Mouse (Mus musculus): ENCODE measurements around the gene Ankrd2. TPM values are rescaled to one million over a fixed set of nuclear protein-coding genes. Genes with fewer than 3 reads are reported as not detected.

The Ankrd2 gene
- polyA plus RNA-seq, 1 experiment: not detected

GRCm38 (mm10) chr19:42089748-42090595, 54.2 kb downstream of the Ankrd2 start, which contains the start of gene Pi4k2a:
Gene Pi4k2a (plus strand): TSS chr19:42090470.
- TF ChIP-seq GATA1 (IDR thresholded peaks at IDR 0.05; ENCODE audit: low read length) (0 out of 2 replicates have a peak, but pooled peaks have one; percentile 9), TAL1 (IDR thresholded peaks at IDR 0.05; ENCODE audit: low read length) (no peak)
- H3K4me3 ChIP-seq (replicated peaks): peak within 1 kb of the TSS; percentile 95
- H3K4me1 ChIP-seq (ENCODE audit: control insufficient read depth): peaks cover 44% of the 10 kb centered on the region
- peaks cover 13% of the 10 kb centered on the region for H3K36me3 ChIP-seq (ENCODE audit: control insufficient read depth)
- H3K9me3 ChIP-seq (ENCODE audit: control insufficient read depth, low read length): peaks cover 2% of the 10 kb centered on the region; the same call in 1 of the 2 replicates
- no peaks in the 10 kb centered on the region for H3K27me3 ChIP-seq (ENCODE audit: control insufficient read depth)

GRCm38 (mm10) chr19:42090637-42091141, 54.9 kb downstream of the Ankrd2 start:
- no peaks in the 10 kb centered on the region for H3K27me3 ChIP-seq (ENCODE audit: control insufficient read depth)
- H3K9me3 ChIP-seq (ENCODE audit: control insufficient read depth, low read length): peaks cover 2% of the 10 kb centered on the region; the same call in 1 of the 2 replicates
- peak overlapping the region; percentile 95 for H3K4me3 ChIP-seq (replicated peaks)
- H3K36me3 ChIP-seq (ENCODE audit: control insufficient read depth): peaks cover 15% of the 10 kb centered on the region
- TF ChIP-seq GATA1 (IDR thresholded peaks at IDR 0.05; ENCODE audit: low read length) (no peak), TAL1 (IDR thresholded peaks at IDR 0.05; ENCODE audit: low read length) (no peak)
- H3K4me1 ChIP-seq (ENCODE audit: control insufficient read depth): peaks cover 40% of the 10 kb centered on the region

Other genes starting within 250 kb of the Ankrd2 start
- 0.49 and 0.65 TPM in 2 replicates for gene Arhgap19, start 234.0 kb upstream of the Ankrd2 start, polyA plus RNA-seq (2012)
- gene Frat1, start 206.0 kb upstream of the Ankrd2 start, polyA plus RNA-seq (2012): 2.3 and 2.8 TPM in 2 replicates
- 8.4 and 10.4 TPM in 2 replicates for gene Frat2, start 187.9 kb upstream of the Ankrd2 start, polyA plus RNA-seq (2012)
- gene Rrp12, start 139.8 kb upstream of the Ankrd2 start, polyA plus RNA-seq (2012): 1.1 TPM in 2 replicates
- gene Pgam1, start 124.1 kb upstream of the Ankrd2 start, polyA plus RNA-seq (2012): 6.9 and 7.3 TPM in 2 replicates
- gene Exosc1, start 102.6 kb upstream of the Ankrd2 start, polyA plus RNA-seq (2012): 0.70 and 0.94 TPM in 2 replicates
- 3.1 and 3.2 TPM in 2 replicates for gene Zdhhc16, start 102.5 kb upstream of the Ankrd2 start, polyA plus RNA-seq (2012)
- gene Mms19, start 54.8 kb upstream of the Ankrd2 start, polyA plus RNA-seq (2012): 0.54 and 0.65 TPM in 2 replicates
- gene Ubtd1, start 54.2 kb upstream of the Ankrd2 start, polyA plus RNA-seq (2012): 0.10 and 0.30 TPM in 2 replicates
- gene Hoga1, start 9.6 kb downstream of the Ankrd2 start, polyA plus RNA-seq (2012): not detected in 2 replicates
- gene 4933411K16Rik, start 16.2 kb downstream of the Ankrd2 start, polyA plus RNA-seq (2012): not detected in 2 replicates
- gene Morn4, start 50.4 kb downstream of the Ankrd2 start, polyA plus RNA-seq (2012): 0.10 and 0.19 TPM in 2 replicates
- gene Pi4k2a, start 54.5 kb downstream of the Ankrd2 start, polyA plus RNA-seq (2012): 1.7 and 1.8 TPM in 2 replicates
- gene Avpi1, start 93.1 kb downstream of the Ankrd2 start, polyA plus RNA-seq (2012): 1.3 and 1.7 TPM in 2 replicates
- gene Marveld1, start 111.4 kb downstream of the Ankrd2 start, polyA plus RNA-seq (2012): 0.05 TPM in 2 replicates
- 0.67 and 0.73 TPM in 2 replicates for gene Zfyve27, start 128.0 kb downstream of the Ankrd2 start, polyA plus RNA-seq (2012)
- gene Sfrp5, start 166.3 kb downstream of the Ankrd2 start, polyA plus RNA-seq (2012): not detected in 2 replicates
- gene Golga7b, start 211.6 kb downstream of the Ankrd2 start, polyA plus RNA-seq (2012): not detected in 2 replicates